Mouse (Mus musculus) myocyte (in vitro differentiated cells): ENCODE results near the gene Urb2.

Source experiments
- E2F4 ChIP-seq: IDR thresholded peaks from one replicate; pipeline ENCODE4 v1.6.1; 2011; ENCODE audit warnings: mild to moderate bottlenecking, control low read depth, moderate library complexity; ENCODE audit not compliant: insufficient read depth
- MAX ChIP-seq: IDR thresholded peaks from one replicate; pipeline ENCODE4 v1.6.1; 2011; ENCODE audit warnings: low read depth, mild to moderate bottlenecking, control low read depth
- MYOD1 ChIP-seq, 3 experiments: IDR thresholded peaks; one replicate each; pipeline ENCODE4 v1.6.1; 2011; ENCODE audit warnings: control low read depth in 2 of 3, low read depth in 2 of 3, mild to moderate bottlenecking in 2 of 3, moderate library complexity in 1 of 3; ENCODE audit not compliant: insufficient read length in 2 of 3, control insufficient read depth in 1 of 3
- MYOG ChIP-seq, 3 experiments: IDR thresholded peaks; one replicate each; pipeline ENCODE4 v1.6.1; 2011; ENCODE audit warnings: control low read depth in 2 of 3, low read depth in 2 of 3, mild to moderate bottlenecking in 2 of 3; ENCODE audit not compliant: insufficient read length in 2 of 3, control insufficient read depth in 1 of 3, insufficient read depth in 1 of 3
- POLR2A ChIP-seq: IDR thresholded peaks from one replicate; pipeline ENCODE4 v1.6.1; 2011; ENCODE audit warnings: low read depth, mild to moderate bottlenecking, control low read depth, moderate library complexity; ENCODE audit not compliant: insufficient read length
- POLR2AphosphoS2 ChIP-seq: IDR thresholded peaks from one replicate; pipeline ENCODE4 v1.6.1; 2011; ENCODE audit warnings: low read depth, control low read depth; ENCODE audit not compliant: insufficient read length
- REST ChIP-seq: IDR thresholded peaks from one replicate; pipeline ENCODE4 v1.6.1; 2011; ENCODE audit warnings: mild to moderate bottlenecking, control low read depth, moderate library complexity; ENCODE audit not compliant: insufficient read depth, insufficient read length
- TCF12 ChIP-seq: IDR thresholded peaks from one replicate; pipeline ENCODE4 v1.6.1; 2011; ENCODE audit warnings: mild to moderate bottlenecking, control low read depth; ENCODE audit not compliant: poor library complexity, insufficient read depth, severe bottlenecking
- USF1 ChIP-seq: IDR thresholded peaks from one replicate; pipeline ENCODE4 v1.6.1; 2011; ENCODE audit warnings: low read depth, mild to moderate bottlenecking, control low read depth, moderate library complexity

DNA sequence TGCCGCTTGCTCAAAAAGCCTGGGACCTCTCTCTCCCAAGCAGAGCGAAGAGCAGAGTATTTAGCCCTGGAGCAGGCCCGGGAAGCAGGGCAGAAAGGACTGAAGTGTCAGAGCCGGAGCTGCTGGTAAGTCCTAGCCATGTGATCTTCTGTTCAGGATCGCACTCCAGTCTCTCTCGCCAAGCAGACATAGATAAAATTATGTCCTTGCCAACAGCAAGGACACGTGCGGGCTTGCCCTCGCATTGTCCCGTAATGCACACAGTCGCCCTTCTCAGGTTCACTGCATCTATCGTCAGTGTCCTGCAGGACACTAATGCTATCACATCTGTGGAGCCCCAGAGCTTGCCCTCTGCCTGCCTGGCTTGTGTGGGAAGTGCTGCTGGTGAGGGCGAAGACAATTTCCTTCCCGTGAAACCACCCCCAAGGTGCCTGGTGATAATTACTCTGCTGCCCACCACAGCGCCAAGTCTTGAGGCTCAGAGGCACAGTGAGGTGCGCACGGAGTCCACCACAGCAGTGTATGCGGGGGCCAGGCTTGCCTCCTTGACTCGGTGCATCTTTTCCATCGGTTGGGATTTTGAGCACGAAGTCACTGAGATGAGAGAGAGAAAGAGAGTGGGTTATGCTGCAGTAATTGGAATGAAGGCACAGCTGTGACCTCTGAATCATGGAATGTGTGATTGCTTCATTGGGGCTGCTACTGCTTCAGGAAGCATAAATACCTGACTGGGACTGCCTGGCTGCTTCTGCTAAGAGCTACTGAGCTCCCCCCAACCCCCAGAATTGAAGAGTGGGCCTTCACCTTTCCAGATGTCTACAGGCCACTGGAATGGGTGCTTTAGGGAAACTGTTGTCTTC lies 59.4 kb downstream of the Urb2 start:
- no peak for TF ChIP-seq TCF12
- TF ChIP-seq POLR2A, result no peak
- no peak for TF ChIP-seq USF1
- TF ChIP-seq MAX, result no peak
- no peak for TF ChIP-seq MYOG (IDR thresholded peaks at IDR 0.05; ENCODE audit: control insufficient read depth in 1 of 3, insufficient read depth in 1 of 3, insufficient read length in 2 of 3, low read depth in 2 of 3)
- TF ChIP-seq REST, result no peak
- no peak for TF ChIP-seq MYOD1 (IDR thresholded peaks at IDR 0.05; ENCODE audit: control insufficient read depth in 1 of 3, insufficient read length in 2 of 3, low read depth in 2 of 3)
- no peak for TF ChIP-seq POLR2AphosphoS2
- TF ChIP-seq E2F4, result no peak
